Mouse (Mus musculus) gastrocnemius, postnatal 25 days (tissue): ENCODE data around the gene Atp6v0d1. TPM values are rescaled to one million over a fixed set of nuclear protein-coding genes. Genes with fewer than 3 reads are reported as not detected.
"Not testable (repeated sequence)": the region's sequence is repeated elsewhere in the genome, so short reads cannot be mapped to it uniquely, and the experiment has no call there.

Experiments used
- DNase-seq: peaks from one replicate; pipeline ENCODE4 v3.0.0; 2022
- total RNA-seq, 2 experiments: library from RNA; stranded (reverse); gene quantifications; 1 replicate in 1 of 2; 2 replicates in 1 of 2; pipeline ENCODE4 v1.2.3; 2021

Atp6v0d1 gene
- total RNA-seq, 2 experiments from 2014 or later: 41.7 to 45.1 TPM

- DNase-seq: no peak
These were observed 9.7 kb upstream of the Atp6v0d1 start for GRCm38 (mm10) chr8:105575538-105575937.

GRCm38 (mm10) chr8:105574741-105575140, 8.9 kb upstream of the Atp6v0d1 start:
- DNase-seq: no peak

GRCm38 (mm10) chr8:105573427-105573826, 7.6 kb upstream of the Atp6v0d1 start:
- peak; percentile 23 for DNase-seq

- no peak for DNase-seq
These were observed 6.0 kb upstream of the Atp6v0d1 start for GRCm38 (mm10) chr8:105571810-105572209.

- peak; percentile 19 for DNase-seq
These were observed 1.1 kb upstream of the Atp6v0d1 start for GRCm38 (mm10) chr8:105566703-105567595.

- DNase-seq: no peak
These were observed 406 bp downstream of the Atp6v0d1 start for GRCm38 (mm10) chr8:105565401-105565881.

- DNase-seq: not testable (repeated sequence)
These were observed 1.1 kb downstream of the Atp6v0d1 start for GRCm38 (mm10) chr8:105564573-105565229.

- no peak for DNase-seq
These were observed 2.0 kb downstream of the Atp6v0d1 start for GRCm38 (mm10) chr8:105563871-105564270.

- no peak for DNase-seq
These were observed 3.0 kb downstream of the Atp6v0d1 start for GRCm38 (mm10) chr8:105562863-105563262.

- no peak for DNase-seq
These were observed 10.6 kb downstream of the Atp6v0d1 start for GRCm38 (mm10) chr8:105555230-105555629.

GRCm38 (mm10) chr8:105554087-105554486, 11.8 kb downstream of the Atp6v0d1 start:
- DNase-seq: peak; percentile 61

- peak; percentile 9 for DNase-seq
These were observed 13.0 kb downstream of the Atp6v0d1 start for GRCm38 (mm10) chr8:105552824-105553223.

GRCm38 (mm10) chr8:105552032-105552431, 13.8 kb downstream of the Atp6v0d1 start:
- DNase-seq: no peak

- no peak for DNase-seq
These were observed 15.8 kb downstream of the Atp6v0d1 start for GRCm38 (mm10) chr8:105550083-105550482.

- peak; percentile 20 for DNase-seq
These were observed 16.3 kb downstream of the Atp6v0d1 start for GRCm38 (mm10) chr8:105549506-105549905.

GRCm38 (mm10) chr8:105546384-105547350, 19.2 kb downstream of the Atp6v0d1 start:
- peak; percentile 65 for DNase-seq

GRCm38 (mm10) chr8:105545249-105545648, 20.6 kb downstream of the Atp6v0d1 start:
- DNase-seq: peak; percentile 22

GRCm38 (mm10) chr8:105544544-105545205, 21.2 kb downstream of the Atp6v0d1 start:
- peak; percentile 66 for DNase-seq

- peak; percentile 18 for DNase-seq
These were observed 22.1 kb downstream of the Atp6v0d1 start for GRCm38 (mm10) chr8:105543703-105544102.

GRCm38 (mm10) chr8:105542808-105543207, 23.0 kb downstream of the Atp6v0d1 start:
- DNase-seq: no peak

- no peak for DNase-seq
These were observed 23.7 kb downstream of the Atp6v0d1 start for GRCm38 (mm10) chr8:105542032-105542656.
